Mouse (Mus musculus) thymus, postnatal 10 days (tissue): ENCODE results near the gene Emc10.

ENCODE experiments used
- DNase-seq, 2 experiments: peaks; one replicate each; pipeline ENCODE4 v3.0.0; 2021; ENCODE audit warnings: low spot score in 2 of 2

The Emc10 gene

GRCm38 (mm10) chr7:44495992-44496770 lies at the start of gene Emc10, which contains the start of gene Fam71e1:
Emc10 (minus strand) TSS chr7:44496529.
Fam71e1 (plus strand) TSS chr7:44496581.
- DNase-seq, result peak; percentile 97 to 99

DNA sequence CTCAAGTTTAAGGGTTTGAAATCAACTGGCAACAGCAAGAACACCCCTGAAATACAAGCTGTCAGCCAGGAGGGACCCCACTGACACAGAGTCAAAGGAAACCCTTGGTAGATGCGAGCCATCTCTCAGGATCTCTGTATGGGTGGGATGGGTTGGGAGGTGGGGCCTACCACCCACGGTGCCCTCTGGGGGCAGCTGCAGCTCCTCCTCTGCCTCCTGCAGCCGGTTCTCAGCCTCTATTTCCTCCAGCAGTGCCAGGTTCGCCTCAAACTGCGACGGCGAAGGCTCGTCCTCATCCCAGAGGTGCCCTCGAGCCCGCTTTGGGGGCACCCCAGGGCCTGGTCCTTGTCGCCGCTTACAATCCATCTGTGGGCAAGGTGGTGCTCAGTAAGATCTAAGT lies 46.7 kb upstream of the Emc10 start:
- peak in 1 of 2 experiments; percentile 32 for DNase-seq

DNA sequence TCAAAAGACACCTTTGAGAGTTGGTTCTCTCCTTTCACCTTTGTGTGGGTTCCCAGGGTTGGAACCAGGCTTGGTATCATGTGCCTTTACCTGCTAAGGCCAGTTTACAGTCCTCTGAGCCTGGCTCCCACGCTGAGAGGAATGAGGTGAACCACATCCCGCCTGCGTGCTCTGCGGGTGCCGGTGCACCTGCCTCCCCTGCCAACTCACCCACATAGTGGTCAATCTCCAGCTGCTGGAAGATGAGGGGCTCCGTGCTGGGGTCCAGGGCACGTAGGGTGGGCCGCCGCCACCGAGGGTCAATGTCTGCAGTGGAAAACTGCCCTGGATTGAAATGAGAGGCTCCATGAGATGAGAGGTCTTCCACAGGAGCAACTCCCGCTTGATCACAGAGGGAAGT lies 46.2 kb upstream of the Emc10 start:
- peak in 1 of 2 experiments; percentile 21 for DNase-seq

DNA sequence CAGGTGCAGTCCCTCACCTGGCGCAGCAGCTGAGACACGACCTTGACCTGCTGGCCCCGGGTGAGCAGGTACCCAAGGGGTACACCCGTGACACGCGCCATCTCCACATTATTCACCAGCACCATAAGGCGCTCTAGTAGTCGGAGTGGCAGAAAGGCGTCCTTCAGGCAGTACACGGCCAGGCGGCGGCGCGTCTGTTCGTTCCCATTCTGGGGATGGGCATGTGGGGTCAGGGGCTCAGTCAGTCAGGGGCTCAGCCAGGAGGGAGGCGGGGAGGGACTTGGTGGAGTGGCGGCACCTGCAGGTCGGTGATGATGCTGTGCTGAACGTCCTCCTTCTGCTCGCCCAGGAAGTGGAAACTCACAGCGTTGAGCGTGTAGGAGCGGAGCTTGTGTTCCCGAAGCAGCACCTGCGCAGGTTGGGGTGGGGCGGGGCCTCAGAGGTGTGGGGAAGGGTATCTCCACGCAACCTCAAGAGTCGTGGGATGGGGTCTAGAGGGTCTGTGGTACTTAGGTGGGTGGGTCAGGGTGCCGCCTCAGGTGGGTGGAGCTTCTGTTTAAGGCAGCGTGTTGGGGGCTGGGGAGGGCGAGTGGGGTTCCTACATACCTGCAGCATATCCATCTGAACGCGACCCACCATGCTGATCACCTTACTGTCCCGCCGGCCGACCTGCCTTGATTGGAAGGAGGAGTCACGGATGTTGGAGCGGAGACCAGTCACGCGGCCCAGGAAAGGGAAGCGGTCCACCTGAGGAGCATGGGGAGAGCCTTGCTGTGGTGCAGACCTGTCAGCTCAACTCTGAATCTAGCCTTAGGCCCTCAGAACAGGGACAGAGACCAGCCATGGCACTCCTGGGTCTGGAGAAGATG lies 42.7 kb upstream of the Emc10 start:
- no peak for DNase-seq

DNA sequence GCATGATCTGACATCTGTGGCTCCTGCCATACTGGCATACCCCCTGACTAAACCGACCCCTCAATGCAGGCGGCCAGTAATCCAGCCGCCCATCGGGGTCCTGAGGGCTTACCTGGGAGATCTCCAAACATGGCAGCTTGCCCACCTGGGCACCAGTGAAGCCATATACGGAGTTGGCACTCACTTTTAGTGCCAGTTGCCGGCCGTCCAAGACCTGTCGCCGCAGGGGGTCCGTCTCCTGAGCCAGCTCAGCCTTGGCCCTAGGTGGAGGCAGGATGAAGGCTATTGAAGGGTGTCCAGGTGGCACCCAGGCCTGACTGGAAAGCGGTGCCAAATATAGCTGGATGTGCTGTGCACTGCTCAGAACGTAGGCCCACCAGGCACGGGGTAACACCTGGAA lies 41.2 kb upstream of the Emc10 start:
- no peak for DNase-seq

GRCm38 (mm10) chr7:44537009-44537408 lies 40.7 kb upstream of the Emc10 start:
- DNase-seq, result no peak

DNA sequence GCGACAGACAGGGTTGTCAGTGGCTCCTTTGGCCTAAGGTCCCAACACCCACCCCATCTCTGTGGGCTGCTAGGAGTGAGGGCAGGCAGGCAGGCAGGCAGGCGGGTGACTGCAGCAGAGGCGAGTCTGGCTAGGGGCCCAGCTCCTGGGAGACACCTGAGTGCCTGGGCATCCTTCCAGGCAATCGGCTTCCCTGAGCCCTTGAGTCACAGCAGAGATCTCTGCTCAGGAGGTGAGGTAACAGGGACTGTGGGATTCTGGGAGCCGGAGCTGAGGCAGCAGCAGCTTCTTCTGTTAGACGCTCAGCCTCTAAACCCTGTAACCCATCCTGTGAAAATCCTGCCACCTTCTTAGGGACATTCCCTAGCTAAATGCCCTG lies 40.2 kb upstream of the Emc10 start:
- no peak for DNase-seq

- DNase-seq, result no peak
These were observed 39.6 kb upstream of the Emc10 start for GRCm38 (mm10) chr7:44535657-44536589.

DNA sequence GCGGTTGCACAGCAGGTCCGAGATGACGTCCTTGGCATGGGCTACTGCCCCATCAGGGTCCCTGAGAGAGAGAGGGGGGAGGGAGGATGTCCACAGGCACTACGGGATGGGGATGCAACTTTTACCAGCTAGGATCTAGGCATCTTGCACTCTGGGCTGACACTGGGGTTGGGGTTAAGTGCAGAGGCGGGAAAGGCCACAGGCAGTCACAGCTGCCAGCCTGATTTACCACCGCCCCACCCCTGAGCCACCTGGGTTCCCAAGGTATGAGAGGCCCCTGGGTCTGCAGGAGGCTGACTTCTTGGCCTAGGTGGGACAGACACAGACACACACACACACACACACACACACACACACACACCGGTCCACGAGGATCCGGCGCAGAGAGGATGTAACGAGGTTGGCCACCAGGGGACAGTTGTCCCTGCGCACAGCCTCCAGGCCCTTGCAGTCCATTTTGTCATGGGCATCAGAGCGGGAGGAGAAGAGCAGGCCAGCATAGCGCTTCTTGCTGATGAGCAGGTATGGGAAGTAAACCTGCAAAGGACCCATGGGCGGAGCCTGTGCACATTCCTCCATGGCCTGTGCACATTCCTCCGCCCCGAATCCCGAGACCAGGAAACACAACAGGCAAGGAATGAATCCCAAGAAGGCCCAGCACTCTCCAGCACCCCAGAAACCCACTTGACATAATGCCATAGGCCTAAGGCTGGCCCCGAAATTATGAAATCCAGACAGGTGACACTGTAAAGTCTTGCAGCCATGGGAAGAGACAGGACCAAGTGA lies 38.5 kb upstream of the Emc10 start:
- DNase-seq, result no peak

DNA sequence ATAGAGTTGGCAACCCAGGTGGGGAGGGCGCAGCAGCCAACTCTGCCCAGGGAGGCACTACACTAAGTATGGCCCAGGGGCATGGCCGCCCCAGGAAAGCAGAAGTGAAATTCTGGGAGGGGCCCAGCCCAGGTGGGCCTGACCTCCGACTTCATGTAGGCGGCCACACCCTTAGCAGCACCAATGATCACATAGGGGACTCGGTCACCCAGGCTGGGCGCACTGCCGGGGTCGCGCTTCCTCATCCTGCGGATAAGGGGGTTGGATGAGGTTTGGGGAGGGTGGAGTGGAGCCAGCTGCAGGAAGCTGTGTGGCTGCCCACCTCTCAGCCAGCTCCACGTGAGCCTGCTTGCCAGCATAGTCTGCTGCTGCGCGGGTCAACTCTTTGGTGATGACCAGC lies 37.9 kb upstream of the Emc10 start:
- no peak for DNase-seq

DNA sequence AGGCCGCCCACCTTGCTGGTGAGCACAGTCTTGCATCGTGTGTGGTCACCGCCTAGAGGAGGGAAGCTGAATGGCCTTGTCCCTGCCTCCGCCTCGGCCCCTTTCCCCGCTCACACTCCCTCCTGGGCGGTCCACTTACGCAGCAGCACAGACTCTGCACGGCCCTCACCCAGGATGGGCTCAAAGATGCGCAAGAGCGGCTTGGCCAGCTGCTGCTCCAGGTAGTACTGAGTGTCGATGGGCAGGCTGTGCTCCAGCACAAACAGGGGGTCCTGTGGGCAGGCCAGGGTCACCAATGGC lies 37.4 kb upstream of the Emc10 start:
- DNase-seq, result no peak

GRCm38 (mm10) chr7:44532918-44533745 lies 36.8 kb upstream of the Emc10 start:
- DNase-seq, result no peak

DNA sequence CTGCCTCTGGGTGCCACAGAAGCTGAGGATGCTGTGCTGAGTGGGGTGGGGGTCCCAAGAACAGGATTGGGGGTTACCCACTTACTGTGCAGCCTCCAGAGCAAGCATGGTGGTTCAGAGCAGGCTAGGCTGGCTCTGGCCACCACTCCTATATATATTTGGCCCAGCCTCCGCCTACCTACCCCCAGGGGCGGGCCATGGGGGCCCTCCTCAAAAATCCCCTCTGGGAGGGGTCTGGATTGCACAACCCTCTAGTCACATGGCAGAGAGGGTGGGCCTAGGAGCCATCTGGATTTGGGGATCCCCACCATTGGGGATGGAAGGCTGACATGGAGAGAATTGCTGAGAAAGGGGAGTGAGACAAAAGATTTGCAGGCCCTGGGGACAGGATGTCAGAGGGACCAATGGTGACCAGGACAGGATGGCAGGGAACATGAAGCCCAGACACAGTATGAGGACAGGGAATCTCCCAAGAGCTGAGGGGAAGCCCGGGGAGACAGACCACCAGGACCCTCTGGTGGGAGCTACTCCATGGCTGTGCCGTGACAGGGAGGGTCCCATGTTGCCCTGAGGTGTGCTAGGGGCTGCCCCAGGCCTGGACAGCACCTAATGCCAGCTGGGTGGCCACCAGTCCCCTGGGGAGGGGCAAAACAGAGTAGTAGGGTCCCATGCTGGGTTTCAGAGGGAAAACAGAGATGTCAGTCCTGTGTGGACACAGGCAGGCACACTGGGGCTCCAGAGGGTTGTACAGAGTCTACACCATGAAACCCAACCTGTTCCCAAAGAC lies 35.8 kb upstream of the Emc10 start, which contains the start of gene Spib:
Gene Spib, minus strand, starts transcription at position 126 of the 787 bp plus-strand sequence.
- DNase-seq, result no peak

DNA sequence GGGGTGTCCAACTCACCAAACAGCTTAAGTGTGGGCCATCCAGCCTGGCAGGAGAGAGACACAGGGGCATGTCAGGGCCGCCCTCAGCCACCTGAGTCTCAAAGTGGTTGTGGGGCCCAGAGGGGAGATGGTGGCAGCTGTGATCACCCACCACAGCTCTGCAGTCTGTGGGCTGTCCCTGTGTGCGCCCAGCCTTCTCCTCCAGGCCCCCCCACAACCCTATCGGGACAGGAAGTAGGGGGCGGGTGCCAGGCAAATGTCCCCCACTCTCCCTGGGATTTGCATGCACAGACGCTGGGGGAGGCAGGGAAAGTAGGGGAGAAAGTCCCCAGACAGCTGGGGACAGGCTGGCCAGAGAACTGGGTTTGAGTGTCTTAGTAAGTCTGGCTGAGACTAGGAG lies 34.9 kb upstream of the Emc10 start:
- DNase-seq, result no peak

DNA sequence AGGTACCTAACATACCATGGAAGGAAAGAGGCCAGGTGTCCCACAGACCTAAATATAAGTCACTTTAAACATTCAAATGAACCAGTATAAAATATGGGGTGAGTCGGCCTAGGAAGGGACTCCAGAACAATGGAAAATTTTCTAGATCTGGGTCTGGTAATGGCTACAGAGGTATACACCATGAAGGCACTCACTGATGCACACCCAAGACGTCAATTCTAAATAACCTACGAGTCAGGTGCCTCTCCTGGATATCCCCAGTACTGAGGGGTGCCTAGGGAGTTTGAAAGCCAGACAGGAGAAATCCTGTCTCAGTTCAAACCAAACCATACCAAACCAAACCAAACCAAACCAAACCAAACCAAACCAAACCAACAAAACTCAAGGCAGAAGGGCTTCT lies 34.2 kb upstream of the Emc10 start:
- no peak for DNase-seq

DNA sequence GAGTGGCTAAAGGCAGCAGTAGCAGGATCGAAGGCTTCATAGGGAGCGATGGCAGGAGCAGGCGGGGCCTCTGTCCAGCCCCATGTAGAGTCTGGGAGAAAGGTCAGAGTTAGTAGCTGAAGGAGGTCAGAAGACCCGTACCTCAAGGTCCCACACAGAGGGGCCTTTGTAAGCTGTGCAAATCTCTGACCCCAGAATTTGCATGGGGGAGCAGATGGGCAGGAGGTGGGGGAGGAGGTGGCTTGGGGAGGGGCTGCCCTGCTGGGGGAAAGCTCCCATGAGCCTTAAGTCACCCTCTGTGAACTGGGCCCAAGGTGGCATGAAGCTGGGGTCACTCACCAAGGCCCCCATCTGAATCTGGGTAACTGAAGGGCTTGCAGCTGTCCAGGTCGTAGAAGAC lies 33.2 kb upstream of the Emc10 start:
- no peak for DNase-seq

DNA sequence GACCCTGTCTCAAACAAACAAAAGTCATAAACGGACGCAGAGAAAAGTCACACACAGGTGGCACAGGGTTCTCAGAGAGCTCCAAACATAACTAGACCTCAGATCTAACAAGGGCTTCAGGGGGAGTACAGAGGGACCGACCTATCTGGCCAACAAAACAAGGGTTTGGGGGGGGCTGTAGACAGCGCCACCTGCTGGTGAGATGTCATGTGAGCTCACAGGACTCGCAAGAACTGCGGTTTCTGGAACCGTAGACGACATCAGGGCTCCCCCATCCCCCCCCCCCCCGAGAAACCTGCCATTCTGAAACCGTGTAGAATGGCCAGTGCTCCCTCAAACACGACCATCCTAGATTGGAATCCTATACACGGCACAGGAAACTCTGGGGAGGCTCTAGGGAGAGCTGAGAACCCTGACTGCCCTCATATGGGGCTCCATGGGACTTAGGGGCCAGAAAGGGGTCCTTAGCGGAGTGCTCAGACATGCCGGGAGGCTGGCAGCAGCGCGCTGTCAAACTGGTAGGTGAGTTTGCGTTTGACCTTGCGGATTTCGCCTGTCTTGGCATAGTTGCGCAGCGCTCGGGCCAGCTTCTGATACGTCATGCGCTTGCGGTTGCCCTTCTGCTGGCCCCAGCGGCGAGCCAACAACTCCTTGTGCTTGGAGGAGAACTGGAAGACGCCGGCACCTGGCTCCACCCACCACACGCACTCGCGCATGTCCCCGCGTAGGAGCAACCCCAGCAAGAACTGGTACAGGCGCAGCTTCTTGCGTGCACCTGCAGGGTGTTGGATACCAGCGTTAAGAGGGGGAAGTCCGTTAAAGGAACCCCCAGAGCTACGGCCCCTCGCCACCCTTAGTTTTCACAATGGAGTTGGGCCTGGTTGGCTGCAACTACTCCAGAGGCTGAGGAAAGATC lies 31.4 kb upstream of the Emc10 start:
- DNase-seq, result peak; percentile 79 to 90

DNA sequence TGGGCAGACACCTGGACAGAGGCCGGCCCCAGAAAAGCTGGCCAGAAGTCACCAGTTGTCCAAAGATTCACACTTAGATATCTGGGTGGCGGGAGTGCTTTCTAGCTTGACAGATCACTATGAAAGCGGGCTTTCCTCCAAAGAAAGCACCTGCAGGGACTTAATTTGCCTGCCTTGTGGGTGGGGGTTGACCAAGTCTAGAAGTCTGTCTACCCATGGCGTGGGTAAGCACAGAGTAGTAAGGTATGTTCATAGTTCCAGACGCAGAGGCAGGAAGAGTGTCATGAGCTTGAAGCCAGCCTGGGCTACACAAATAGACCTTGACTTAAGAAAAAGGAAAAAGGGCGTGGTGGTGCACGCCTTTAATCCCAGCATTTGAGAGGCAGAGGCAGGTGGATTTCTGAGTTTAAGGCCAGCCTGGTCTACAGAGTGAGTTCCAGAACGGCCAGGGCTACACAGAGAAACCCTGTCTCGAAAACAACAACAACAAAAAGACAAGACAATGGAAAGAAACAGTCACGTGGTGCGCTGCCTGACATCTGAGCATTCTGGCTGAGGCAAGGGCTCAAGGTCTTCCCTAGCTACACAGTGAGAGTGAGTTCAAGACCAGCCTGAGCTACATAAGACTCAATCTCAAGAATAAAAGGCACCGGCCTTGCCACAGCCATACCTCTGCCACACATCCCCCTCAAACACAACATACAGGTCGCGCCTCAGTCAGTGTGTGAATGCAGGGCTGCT lies 30.3 kb upstream of the Emc10 start:
- DNase-seq, result no peak
